Mouse (Mus musculus): ENCODE results near the gene Fcnb. TPM values are rescaled to one million over a fixed set of nuclear protein-coding genes. Genes with fewer than 3 reads are reported as not detected.

The Fcnb gene
- polyA plus RNA-seq, 1 experiment from 2014 or later = not detected

GRCm38 (mm10) chr2:28101892-28102291 is 17.2 kb upstream of the Fcnb start:
- no peak overlapping the region for H3K4me2 ChIP-seq
- no peaks in the 10 kb centered on the region for H3K27me3 ChIP-seq
- no peaks in the 10 kb centered on the region for H3K36me3 ChIP-seq
- no peak overlapping the region for H3K4me3 ChIP-seq
- WGBS = 89% methylated on average over 2 of the region's 2 CpGs
- H3K9me3 ChIP-seq = no peaks in the 10 kb centered on the region
- no peak overlapping the region for H3K9ac ChIP-seq
- H3K4me1 ChIP-seq (replicated peaks) = peaks cover 23% of the 10 kb centered on the region
- no peak overlapping the region for H3K27ac ChIP-seq (replicated peaks)
- no peak for ATAC-seq (ENCODE audit: low FRiP score, low read depth)

- WGBS = 82% methylated on average over 9 of the region's 9 CpGs
- no peaks in the 10 kb centered on the region for H3K36me3 ChIP-seq
- H3K4me3 ChIP-seq = no peak overlapping the region
- H3K27ac ChIP-seq (replicated peaks) = no peak overlapping the region
- no peaks in the 10 kb centered on the region for H3K9me3 ChIP-seq
- ATAC-seq (ENCODE audit: low FRiP score, low read depth) = no peak
- H3K4me2 ChIP-seq = no peak overlapping the region
- no peaks in the 10 kb centered on the region for H3K27me3 ChIP-seq
- peaks cover 23% of the 10 kb centered on the region for H3K4me1 ChIP-seq (replicated peaks)
- no peak overlapping the region for H3K9ac ChIP-seq
Observed at GRCm38 (mm10) chr2:28100796-28101483, 16.3 kb upstream of the Fcnb start.

DNA sequence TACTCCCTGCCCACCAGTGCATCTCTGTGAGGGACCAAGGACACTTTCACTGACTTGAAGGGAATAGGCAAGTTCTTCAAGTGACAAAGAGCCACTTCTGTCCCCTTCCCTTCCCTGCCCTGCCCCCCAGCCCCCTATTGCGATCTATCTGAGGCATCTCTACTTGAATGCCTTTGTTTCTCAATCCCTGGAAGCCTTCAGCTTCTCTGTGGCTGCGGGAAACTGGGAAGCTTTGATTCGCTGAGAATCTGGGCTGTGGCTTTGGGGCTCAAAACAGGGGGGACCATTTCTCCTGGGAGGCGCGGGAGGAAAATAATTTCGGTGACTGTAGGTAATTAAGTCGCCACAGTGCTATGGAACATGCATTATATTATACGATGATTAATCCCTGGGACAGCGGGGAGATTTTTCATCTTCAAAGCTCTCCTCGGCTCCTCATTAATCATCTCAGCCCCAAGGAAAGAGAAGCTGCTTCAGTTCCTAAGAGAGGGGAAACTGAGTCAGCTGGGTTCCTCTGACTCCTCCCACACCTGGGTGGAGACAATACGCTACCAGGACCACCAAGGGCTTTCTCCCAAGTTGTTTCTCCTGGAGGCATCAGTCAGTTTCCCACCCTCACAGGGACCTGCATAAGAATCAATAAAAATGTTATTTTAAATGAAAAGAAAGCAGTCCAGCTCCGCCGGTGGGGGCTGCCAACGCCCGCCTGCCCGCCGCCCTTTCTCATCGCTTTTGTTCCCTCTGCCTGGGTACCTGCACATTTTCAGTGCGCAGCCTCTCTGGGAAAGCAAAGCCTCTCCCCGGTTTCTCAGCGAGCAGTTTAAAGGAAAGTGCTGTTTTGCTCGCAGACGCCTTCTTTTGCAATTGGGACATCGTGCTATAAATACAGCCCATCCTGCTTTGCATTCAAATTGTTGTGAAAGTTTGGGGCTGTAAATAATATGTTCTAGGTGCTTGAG is 14.1 kb upstream of the Fcnb start:
- Histone ChIP-seq H3K27ac (replicated peaks) (peak overlapping the region; percentile 82), H3K27me3 (no peaks in the 10 kb centered on the region), H3K9ac (0 out of 2 replicates have a peak overlapping the region, but pooled peaks have one; percentile 5), H3K36me3 (no peaks in the 10 kb centered on the region), H3K4me1 (replicated peaks) (peaks cover 23% of the 10 kb centered on the region), H3K9me3 (no peaks in the 10 kb centered on the region), H3K4me3 (peak overlapping the region; percentile 23), H3K4me2 (peak overlapping the region; percentile 59)
- 2% methylated on average over 24 of the region's 24 CpGs for WGBS
- peak; percentile 72 for ATAC-seq (ENCODE audit: low FRiP score, low read depth)

DNA sequence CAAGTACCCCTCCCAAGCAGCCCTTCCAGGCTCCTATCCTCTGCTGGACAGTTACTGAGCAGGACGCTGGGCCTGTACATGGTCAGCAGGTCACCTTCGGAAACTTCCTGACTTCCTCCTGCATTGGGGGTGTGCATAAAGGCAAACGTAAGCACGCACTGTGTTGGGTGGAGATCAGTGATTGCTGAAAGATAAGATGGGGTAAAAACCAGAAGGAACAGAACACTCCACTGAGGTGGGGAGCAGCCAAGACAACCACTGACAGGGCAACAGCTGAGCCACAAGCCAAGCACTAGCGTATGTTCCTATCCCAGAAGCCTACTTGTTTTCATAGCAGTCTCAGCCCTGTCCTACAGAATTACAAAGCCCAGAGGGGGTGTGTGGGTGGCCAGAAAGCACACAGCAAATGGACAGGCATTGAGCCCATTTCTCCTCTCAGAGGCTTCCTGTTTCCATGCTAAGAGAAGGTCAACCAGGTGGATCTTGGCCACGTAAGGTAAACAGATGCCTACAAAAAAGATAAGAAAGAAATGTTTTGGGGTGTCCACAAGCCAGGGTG is 12.1 kb upstream of the Fcnb start:
- no peak overlapping the region for H3K27ac ChIP-seq (replicated peaks)
- H3K27me3 ChIP-seq = no peaks in the 10 kb centered on the region
- H3K9ac ChIP-seq = no peak overlapping the region
- H3K4me2 ChIP-seq = no peak overlapping the region
- H3K4me3 ChIP-seq = no peak overlapping the region
- H3K4me1 ChIP-seq (replicated peaks) = peaks cover 23% of the 10 kb centered on the region
- H3K36me3 ChIP-seq = no peaks in the 10 kb centered on the region
- ATAC-seq (ENCODE audit: low FRiP score, low read depth) = no peak
- WGBS = 91% methylated on average over 6 of the region's 6 CpGs
- H3K9me3 ChIP-seq = no peaks in the 10 kb centered on the region

GRCm38 (mm10) chr2:28092099-28092498 is 7.4 kb upstream of the Fcnb start:
- Histone ChIP-seq H3K4me3 (no peak overlapping the region), H3K9me3 (no peaks in the 10 kb centered on the region), H3K27ac (replicated peaks) (no peak overlapping the region), H3K4me2 (no peak overlapping the region), H3K27me3 (no peaks in the 10 kb centered on the region), H3K9ac (no peak overlapping the region), H3K36me3 (no peaks in the 10 kb centered on the region), H3K4me1 (replicated peaks) (peaks cover 18% of the 10 kb centered on the region)
- 93% methylated on average over 8 of the region's 8 CpGs for WGBS
- ATAC-seq (ENCODE audit: low FRiP score, low read depth) = no peak

DNA sequence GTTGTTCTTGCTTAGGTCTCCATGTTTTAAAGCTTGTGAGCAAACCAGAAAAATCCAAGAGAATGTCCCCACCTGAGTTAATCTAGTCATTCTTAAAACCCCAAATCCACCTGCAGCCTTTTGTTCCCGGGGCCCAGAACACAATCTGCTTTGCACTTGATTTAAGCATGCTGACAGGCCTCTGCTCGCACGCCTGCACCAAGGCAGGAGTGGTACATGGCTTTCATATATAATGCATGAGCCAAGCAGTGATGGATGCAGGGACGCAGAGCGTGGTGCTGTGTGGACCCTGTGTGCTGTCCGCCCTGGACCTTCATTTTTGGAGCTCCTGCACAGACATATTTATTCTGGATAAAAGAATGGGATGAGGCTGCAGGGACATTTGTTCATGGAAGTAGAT is 6.4 kb upstream of the Fcnb start:
- H3K4me3 ChIP-seq = no peak overlapping the region
- H3K9ac ChIP-seq = no peak overlapping the region
- WGBS = 45% methylated on average over 6 of the region's 6 CpGs
- no peaks in the 10 kb centered on the region for H3K27me3 ChIP-seq
- no peaks in the 10 kb centered on the region for H3K9me3 ChIP-seq
- no peaks in the 10 kb centered on the region for H3K36me3 ChIP-seq
- peak overlapping the region; percentile 76 for H3K27ac ChIP-seq (replicated peaks)
- H3K4me1 ChIP-seq (replicated peaks) = peaks cover 18% of the 10 kb centered on the region
- H3K4me2 ChIP-seq = no peak overlapping the region
- ATAC-seq (ENCODE audit: low FRiP score, low read depth) = peak; percentile 79; the same call in 1 of the 2 replicates

GRCm38 (mm10) chr2:28090299-28091008 is 5.8 kb upstream of the Fcnb start:
- Histone ChIP-seq H3K36me3 (no peaks in the 10 kb centered on the region), H3K27ac (replicated peaks) (peak overlapping the region; percentile 76), H3K27me3 (no peaks in the 10 kb centered on the region), H3K4me3 (no peak overlapping the region), H3K9ac (no peak overlapping the region), H3K4me1 (replicated peaks) (peaks cover 18% of the 10 kb centered on the region), H3K4me2 (no peak overlapping the region), H3K9me3 (no peaks in the 10 kb centered on the region)
- ATAC-seq (ENCODE audit: low FRiP score, low read depth) = peak; percentile 57
- WGBS = 27% methylated on average over 7 of the region's 7 CpGs

DNA sequence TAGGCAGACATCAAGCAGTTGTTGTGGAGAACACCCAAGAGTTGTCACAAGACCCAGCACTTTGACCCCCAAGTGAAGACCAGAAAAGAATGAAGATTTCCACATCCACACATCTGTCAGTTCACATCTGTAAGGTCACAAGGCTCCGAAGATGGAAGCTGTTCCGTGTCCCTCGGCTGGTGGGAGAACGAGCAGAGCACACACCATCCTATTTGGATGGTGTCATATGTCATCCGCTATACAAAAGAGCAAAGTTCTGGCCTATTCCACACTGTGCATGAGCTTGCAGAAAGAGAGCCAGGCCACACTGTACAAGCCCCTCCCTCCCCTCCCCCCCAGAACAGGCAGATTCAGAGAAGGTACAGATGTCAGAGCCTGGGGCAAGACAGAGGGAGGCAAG is 4.4 kb upstream of the Fcnb start:
- H3K9me3 ChIP-seq = no peaks in the 10 kb centered on the region
- H3K36me3 ChIP-seq = no peaks in the 10 kb centered on the region
- H3K4me2 ChIP-seq = no peak overlapping the region
- 71% methylated on average over 5 of the region's 5 CpGs for WGBS
- H3K27ac ChIP-seq (replicated peaks) = no peak overlapping the region
- no peak overlapping the region for H3K9ac ChIP-seq
- H3K4me3 ChIP-seq = no peak overlapping the region
- peaks cover 18% of the 10 kb centered on the region for H3K4me1 ChIP-seq (replicated peaks)
- ATAC-seq (ENCODE audit: low FRiP score, low read depth) = no peak
- no peaks in the 10 kb centered on the region for H3K27me3 ChIP-seq

DNA sequence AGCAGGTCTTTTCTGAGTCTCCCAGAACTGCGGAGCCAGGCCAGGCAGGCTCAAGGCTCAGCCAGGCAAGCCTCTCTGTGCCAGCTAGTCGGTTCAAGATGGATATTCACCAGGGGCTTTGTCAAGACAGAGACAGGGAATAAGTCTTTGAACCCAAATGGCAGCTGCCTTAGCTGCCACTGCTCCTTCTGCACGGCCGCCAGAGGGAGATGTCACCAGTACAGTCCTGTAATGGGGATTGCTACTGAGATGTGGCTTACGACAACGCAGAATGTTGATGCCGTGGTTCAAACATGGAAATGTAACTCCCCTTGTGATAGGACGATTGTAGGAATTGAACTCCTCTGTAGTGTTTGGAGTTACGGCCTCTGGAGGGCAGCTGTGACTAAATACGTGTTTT is 1.4 kb upstream of the Fcnb start:
- peaks cover 12% of the 10 kb centered on the region for H3K4me1 ChIP-seq (replicated peaks)
- H3K4me2 ChIP-seq = no peak overlapping the region
- H3K9ac ChIP-seq = no peak overlapping the region
- ATAC-seq (ENCODE audit: low FRiP score, low read depth) = no peak
- no peaks in the 10 kb centered on the region for H3K27me3 ChIP-seq
- H3K9me3 ChIP-seq = no peaks in the 10 kb centered on the region
- no peak overlapping the region for H3K27ac ChIP-seq (replicated peaks)
- no peaks in the 10 kb centered on the region for H3K36me3 ChIP-seq
- no peak overlapping the region for H3K4me3 ChIP-seq
- 82% methylated on average over 10 of the region's 10 CpGs for WGBS

GRCm38 (mm10) chr2:28075616-28076187 is 9.0 kb downstream of the Fcnb start:
- 82% methylated on average over 7 of the region's 7 CpGs for whole genome bisulfite sequencing
- no peak for ATAC-seq (ENCODE audit: low FRiP score, low read depth)
- Histone ChIP-seq H3K4me3 (no peak overlapping the region), H3K36me3 (no peaks in the 10 kb centered on the region), H3K4me1 (replicated peaks) (no peaks in the 10 kb centered on the region), H3K27me3 (no peaks in the 10 kb centered on the region), H3K27ac (replicated peaks) (no peak overlapping the region), H3K9me3 (no peaks in the 10 kb centered on the region), H3K9ac (no peak overlapping the region), H3K4me2 (no peak overlapping the region)

DNA sequence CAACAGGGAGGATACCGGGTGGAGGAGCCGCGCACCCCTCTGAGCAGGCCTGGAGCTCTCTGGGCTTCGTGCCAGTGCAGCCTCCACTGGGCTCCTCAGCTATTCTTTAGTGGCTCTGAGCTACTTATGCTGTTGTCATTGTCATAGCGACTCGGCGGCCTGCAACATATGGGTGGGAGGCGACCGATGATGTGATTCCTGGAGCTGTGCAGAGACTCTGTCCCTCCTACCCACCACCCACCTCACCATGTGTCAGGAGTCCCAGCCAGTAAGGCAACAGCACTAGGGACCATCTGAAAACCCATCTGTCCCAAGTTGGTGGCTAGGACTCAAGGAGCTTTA is 16.2 kb downstream of the Fcnb start:
- 0 out of 2 replicates have a peak overlapping the region, but pooled peaks have one; percentile 30 for H3K27ac ChIP-seq (replicated peaks)
- H3K4me2 ChIP-seq = no peak overlapping the region
- H3K4me3 ChIP-seq = no peak overlapping the region
- peaks cover 14% of the 10 kb centered on the region for H3K4me1 ChIP-seq (replicated peaks)
- no peak overlapping the region for H3K9ac ChIP-seq
- no peaks in the 10 kb centered on the region for H3K27me3 ChIP-seq
- 25% methylated on average over 9 of the region's 9 CpGs for WGBS
- H3K9me3 ChIP-seq = no peaks in the 10 kb centered on the region
- no peaks in the 10 kb centered on the region for H3K36me3 ChIP-seq
- ATAC-seq (ENCODE audit: low FRiP score, low read depth) = peak; percentile 78

Data from hindbrain, embryonic 15.5 days (tissue).